Mouse (Mus musculus) heart, postnatal 0 days (tissue): ENCODE results near the gene Slc25a38.

Source experiments
- CTCF ChIP-seq: IDR thresholded peaks from 2 replicates; pipeline ENCODE4 v1.5.1; 2016; ENCODE audit warnings: antibody characterized with exemption, control low read depth, low read depth
- EP300 ChIP-seq: IDR thresholded peaks from 2 replicates; pipeline ENCODE4 v1.6.1; 2016; ENCODE audit warnings: antibody characterized with exemption, low read depth

DNA sequence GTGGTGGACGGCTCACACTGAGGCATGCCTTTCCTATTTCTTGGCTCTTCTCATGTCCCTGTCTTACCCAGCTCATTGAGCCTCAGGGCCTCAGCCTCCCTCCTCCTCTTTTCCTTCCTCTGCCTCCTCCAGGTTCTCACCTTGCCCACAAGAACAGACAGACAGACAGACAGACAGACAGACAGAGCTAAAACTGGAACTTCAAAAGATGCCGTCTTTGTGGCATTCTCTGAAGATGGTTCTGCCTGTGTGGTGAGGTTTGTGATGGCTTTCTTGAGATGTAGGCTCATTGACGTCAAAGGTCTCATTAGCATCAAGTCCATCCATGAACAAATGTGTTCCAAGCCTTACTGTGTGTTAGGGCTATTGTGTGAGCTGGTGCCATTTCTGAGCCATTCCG is 27.5 kb upstream of the Slc25a38 start:
- TF ChIP-seq CTCF = no peak
- TF ChIP-seq EP300 = no peak
